In the genomic region with DNA sequence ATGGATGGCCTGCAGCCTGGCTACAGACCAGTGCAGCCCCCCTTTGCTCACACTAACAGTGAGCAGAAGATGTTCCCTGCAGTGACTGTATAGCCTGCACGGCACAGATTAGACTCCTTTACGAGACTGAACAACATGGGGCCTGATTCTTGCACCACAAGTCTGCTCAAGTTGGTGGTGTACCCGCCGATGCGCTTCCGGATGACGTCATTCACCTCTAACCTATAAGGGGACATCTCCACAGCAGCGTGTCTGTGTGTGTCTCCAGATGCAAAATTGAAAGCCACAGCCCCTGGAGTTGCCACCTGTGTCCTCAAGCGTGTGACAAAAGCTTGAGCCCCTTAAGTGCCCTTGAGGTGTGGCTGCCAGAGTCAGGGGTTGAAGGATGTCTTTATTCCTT, we compare ENCODE assay signal across 1 mouse cellular context.
A peak's percentile ranks its signal among the peaks of the same experiment; 100 is the strongest.
TF ChIP-seq lines count a peak whose summit lies in the region.

No protein-coding gene starts in this region.

TF ChIP-seq in CH12.LX, 34 proteins besides CTCF, POLR2A, EP300 and RAD21:
- 0 out of 2 replicates have a peak, but pooled peaks have one; percentile 13 for TF ChIP-seq JUN (IDR thresholded peaks at IDR 0.05; ENCODE audit: insufficient read depth, low read depth, low read length)
- no peak for TF ChIP-seq POLR2AphosphoS2 (IDR thresholded peaks at IDR 0.05; ENCODE audit: low read depth, low read length)
- TF ChIP-seq ELF1 (IDR thresholded peaks at IDR 0.05; ENCODE audit: low read depth, low read length): 0 out of 2 replicates have a peak, but pooled peaks have one; percentile 15
- TF ChIP-seq E2F4 (IDR thresholded peaks at IDR 0.05; ENCODE audit: insufficient replicate concordance, low read depth, low read length): no peak
- no peak for TF ChIP-seq MXI1 (IDR thresholded peaks at IDR 0.05; ENCODE audit: low read depth, low read length)
- TF ChIP-seq ZKSCAN1 (IDR thresholded peaks at IDR 0.05; ENCODE audit: borderline replicate concordance, low read depth, low read length): no peak
- no peak for TF ChIP-seq PAX5 (IDR thresholded peaks at IDR 0.05; ENCODE audit: low read length)
- no peak for TF ChIP-seq KAT2A (IDR thresholded peaks at IDR 0.05; ENCODE audit: insufficient replicate concordance, low read length)
- no peak for TF ChIP-seq MEF2A (IDR thresholded peaks at IDR 0.05; ENCODE audit: borderline replicate concordance, low read depth, low read length)
- TF ChIP-seq JUND (conservative IDR thresholded peaks at IDR 0.05; ENCODE audit: low read depth, low read length): peak; percentile 59
